Mouse (Mus musculus) urinary bladder, adult 18-20 months (tissue): Measurements from ENCODE around the gene Ccdc91.

ENCODE experiments used
- DNase-seq, 2 experiments: peaks; one replicate each; pipeline ENCODE4 v3.0.0; 2022; ENCODE audit warnings: low spot score in 2 of 2, mixed read lengths in 2 of 2

The Ccdc91 gene

GRCm38 (mm10) chr6:147573137-147573536 is 97.5 kb downstream of the Ccdc91 start:
- DNase-seq, result no peak

- DNase-seq, result no peak
These were observed 99.0 kb downstream of the Ccdc91 start for GRCm38 (mm10) chr6:147574454-147575182.

- DNase-seq, result no peak
These were observed 99.7 kb downstream of the Ccdc91 start for GRCm38 (mm10) chr6:147575183-147575784.

- DNase-seq, result no peak
These were observed 112.0 kb downstream of the Ccdc91 start for GRCm38 (mm10) chr6:147587675-147588074.

- DNase-seq, result no peak
These were observed 131.0 kb downstream of the Ccdc91 start for GRCm38 (mm10) chr6:147606666-147607065.

- no peak for DNase-seq
These were observed 132.0 kb downstream of the Ccdc91 start for GRCm38 (mm10) chr6:147607613-147608012.

- no peak for DNase-seq
These were observed 139.7 kb downstream of the Ccdc91 start for GRCm38 (mm10) chr6:147615306-147615705.

GRCm38 (mm10) chr6:147623142-147623541 is 147.5 kb downstream of the Ccdc91 start:
- DNase-seq, result no peak

- DNase-seq, result no peak
These were observed 160.8 kb downstream of the Ccdc91 start for GRCm38 (mm10) chr6:147636464-147636863.

- no peak for DNase-seq
These were observed 168.2 kb downstream of the Ccdc91 start for GRCm38 (mm10) chr6:147643875-147644274.

GRCm38 (mm10) chr6:147644391-147644790 is 168.8 kb downstream of the Ccdc91 start:
- no peak for DNase-seq

- DNase-seq, result no peak
These were observed 170.9 kb downstream of the Ccdc91 start for GRCm38 (mm10) chr6:147646401-147646968.

- no peak for DNase-seq
These were observed 182.4 kb downstream of the Ccdc91 start for GRCm38 (mm10) chr6:147658025-147658424.

- DNase-seq, result no peak
These were observed 185.1 kb downstream of the Ccdc91 start for GRCm38 (mm10) chr6:147660718-147661117.

GRCm38 (mm10) chr6:147661841-147662240 is 186.2 kb downstream of the Ccdc91 start:
- DNase-seq, result no peak

- no peak for DNase-seq
These were observed 187.0 kb downstream of the Ccdc91 start for GRCm38 (mm10) chr6:147662610-147663009.

- peak in 1 of 2 experiments; percentile 22 for DNase-seq
These were observed 188.7 kb downstream of the Ccdc91 start for GRCm38 (mm10) chr6:147664339-147664738.

GRCm38 (mm10) chr6:147671366-147671765 is 195.7 kb downstream of the Ccdc91 start:
- DNase-seq, result no peak

- no peak for DNase-seq
These were observed 196.9 kb downstream of the Ccdc91 start for GRCm38 (mm10) chr6:147672481-147672880.

GRCm38 (mm10) chr6:147675022-147675733 is 199.6 kb downstream of the Ccdc91 start:
- DNase-seq, result no peak

- DNase-seq, result no peak
These were observed 200.6 kb downstream of the Ccdc91 start for GRCm38 (mm10) chr6:147676214-147676613.
